Mouse (Mus musculus) hindbrain, embryonic 13.5 days (tissue): ENCODE results near the gene Fosb. TPM values are rescaled to one million over a fixed set of nuclear protein-coding genes. Genes with fewer than 3 reads are reported as not detected.

Experiments used
- ATAC-seq: fragments of 200-750 bp; cut with Nextera tagmentation; 2 replicates; pipeline ENCODE4 v1.8.0; 2017; ENCODE audit warnings: moderate TSS enrichment; ENCODE audit not compliant: low FRiP score
- H3K27ac ChIP-seq: fragments of 300-500 bp; sonication (generic); 2 replicates; pipeline ENCODE4 v1.5.1; 2015; ENCODE audit warnings: inconsistent platforms, mild to moderate bottlenecking, moderate library complexity
- H3K27me3 ChIP-seq: fragments of 300-500 bp; sonication (generic); 2 replicates; pipeline ENCODE4 v1.6.1; 2015; ENCODE audit warnings: mild to moderate bottlenecking, inconsistent platforms
- H3K36me3 ChIP-seq: fragments of 300-500 bp; sonication (generic); 2 replicates; pipeline ENCODE4 v1.6.1; 2015; ENCODE audit warnings: mild to moderate bottlenecking, inconsistent platforms
- H3K4me1 ChIP-seq: fragments of 300-500 bp; sonication (generic); replicated peaks from 2 replicates; pipeline ENCODE4 v1.6.1; 2015; ENCODE audit warnings: inconsistent platforms
- H3K4me2 ChIP-seq: fragments of 300-500 bp; sonication (generic); 2 replicates; pipeline ENCODE4 v1.6.1; 2015; ENCODE audit warnings: inconsistent platforms, mild to moderate bottlenecking, moderate library complexity
- H3K4me3 ChIP-seq: fragments of 300-500 bp; sonication (generic); 2 replicates; pipeline ENCODE4 v1.5.1; 2015; ENCODE audit warnings: mild to moderate bottlenecking, inconsistent platforms
- H3K9ac ChIP-seq: fragments of 300-500 bp; sonication (generic); 2 replicates; pipeline ENCODE4 v1.6.1; 2015; ENCODE audit warnings: mild to moderate bottlenecking, inconsistent platforms
- H3K9me3 ChIP-seq: fragments of 300-500 bp; sonication (generic); 2 replicates; pipeline ENCODE4 v1.6.1; 2016; ENCODE audit warnings: inconsistent platforms
- WGBS: fragments of 180-500 bp; shearing (Covaris S2); methylation state at CpG from one replicate; pipeline ENCODE4 v1.1.7; 2015; 5-methylcytosine and 5-hydroxymethylcytosine counted together
- polyA plus RNA-seq: library from polyadenylated mRNA; unstranded; fragments of >200 nt; fragmentation: Nextera tagmentation; extraction: Ambion mirVana; gene quantifications from 2 replicates; pipeline ENCODE4 v1.2.1, GENCODE M21; 2015

Gene Fosb
- polyA plus RNA-seq, 1 experiment from 2014 or later = 0.08 TPM

GRCm38 (mm10) chr7:19327128-19327527, 17.3 kb upstream of the Fosb start:
- Histone ChIP-seq H3K4me2 (peak overlapping the region; percentile 68), H3K36me3 (no peaks in the 10 kb centered on the region), H3K9ac (peak overlapping the region; percentile 63), H3K4me3 (peak overlapping the region; percentile 41), H3K9me3 (no peaks in the 10 kb centered on the region), H3K27me3 (0 out of 2 replicates have a peak, but pooled peaks cover 15% of the 10 kb centered on the region), H3K27ac (peak overlapping the region; percentile 60; the same call in 1 of the 2 replicates), H3K4me1 (peaks cover 18% of the 10 kb centered on the region)
- WGBS = under 1% methylated on average over 22 of the region's 22 CpGs
- peak; percentile 53 for ATAC-seq

- H3K4me3 ChIP-seq = peak overlapping the region; percentile 41
- H3K9ac ChIP-seq = peak overlapping the region; percentile 63
- no peaks in the 10 kb centered on the region for H3K9me3 ChIP-seq
- no peaks in the 10 kb centered on the region for H3K36me3 ChIP-seq
- peak; percentile 56; the same call in 1 of the 2 replicates for ATAC-seq
- peak overlapping the region; percentile 68 for H3K4me2 ChIP-seq
- H3K27ac ChIP-seq = peak overlapping the region; percentile 60
- WGBS = under 1% methylated on average over 19 of the region's 20 CpGs
- 0 out of 2 replicates have a peak, but pooled peaks cover 15% of the 10 kb centered on the region for H3K27me3 ChIP-seq
- H3K4me1 ChIP-seq = peaks cover 18% of the 10 kb centered on the region
Measured at GRCm38 (mm10) chr7:19326359-19326758, 16.5 kb upstream of the Fosb start.

GRCm38 (mm10) chr7:19325262-19326199, 15.7 kb upstream of the Fosb start:
- Histone ChIP-seq H3K9me3 (no peaks in the 10 kb centered on the region), H3K27ac (no peak overlapping the region), H3K4me2 (no peak overlapping the region; the same call in 1 of the 2 replicates), H3K4me3 (no peak overlapping the region), H3K27me3 (0 out of 2 replicates have a peak, but pooled peaks cover 15% of the 10 kb centered on the region), H3K4me1 (peaks cover 22% of the 10 kb centered on the region), H3K36me3 (no peaks in the 10 kb centered on the region), H3K9ac (no peak overlapping the region)
- no peak for ATAC-seq
- 75% methylated on average over 21 of the region's 21 CpGs for WGBS

GRCm38 (mm10) chr7:19324221-19324620, 14.4 kb upstream of the Fosb start:
- WGBS = 84% methylated on average over 11 of the region's 11 CpGs
- no peak overlapping the region for H3K9ac ChIP-seq

GRCm38 (mm10) chr7:19322489-19322888, 12.6 kb upstream of the Fosb start:
- Histone ChIP-seq H3K9me3 (no peaks in the 10 kb centered on the region), H3K4me3 (no peak overlapping the region), H3K9ac (no peak overlapping the region), H3K27ac (no peak overlapping the region), H3K4me1 (peaks cover 28% of the 10 kb centered on the region), H3K4me2 (no peak overlapping the region), H3K27me3 (peaks cover 26% of the 10 kb centered on the region), H3K36me3 (no peaks in the 10 kb centered on the region)
- 62% methylated on average over 9 of the region's 9 CpGs for WGBS
- no peak for ATAC-seq

More at GRCm38 (mm10) chr7:19324221-19324620, 14.4 kb upstream of the Fosb start:
- no peak for ATAC-seq
- H3K9me3 ChIP-seq = no peaks in the 10 kb centered on the region
- no peak overlapping the region for H3K4me2 ChIP-seq
- no peaks in the 10 kb centered on the region for H3K36me3 ChIP-seq
- H3K27me3 ChIP-seq = 0 out of 2 replicates have a peak, but pooled peaks cover 13% of the 10 kb centered on the region
- no peak overlapping the region for H3K4me3 ChIP-seq
- H3K27ac ChIP-seq = no peak overlapping the region
- H3K4me1 ChIP-seq = peaks cover 31% of the 10 kb centered on the region

- peaks cover 18% of the 10 kb centered on the region for H3K4me1 ChIP-seq
- no peak overlapping the region for H3K4me2 ChIP-seq
- H3K36me3 ChIP-seq = no peaks in the 10 kb centered on the region
- no peak for ATAC-seq
- H3K27ac ChIP-seq = no peak overlapping the region
- no peak overlapping the region for H3K9ac ChIP-seq
- H3K4me3 ChIP-seq = no peak overlapping the region
- peaks cover 29% of the 10 kb centered on the region for H3K27me3 ChIP-seq
- WGBS = 67% methylated on average over 5 of the region's 5 CpGs
- H3K9me3 ChIP-seq = no peaks in the 10 kb centered on the region
Measured at GRCm38 (mm10) chr7:19321464-19321863, 11.6 kb upstream of the Fosb start.

- H3K9me3 ChIP-seq = no peaks in the 10 kb centered on the region
- no peak for ATAC-seq
- peak overlapping the region; percentile 53 for H3K4me3 ChIP-seq
- 41% methylated on average over 7 of the region's 7 CpGs for WGBS
- peaks cover 15% of the 10 kb centered on the region for H3K4me1 ChIP-seq
- H3K9ac ChIP-seq = peak overlapping the region; percentile 62; the same call in 1 of the 2 replicates
- peaks cover 29% of the 10 kb centered on the region for H3K27me3 ChIP-seq
- no peak overlapping the region for H3K27ac ChIP-seq
- peak overlapping the region; percentile 77 for H3K4me2 ChIP-seq
- H3K36me3 ChIP-seq = no peaks in the 10 kb centered on the region
Measured at GRCm38 (mm10) chr7:19320637-19321036, 10.8 kb upstream of the Fosb start.

- Histone ChIP-seq H3K4me2 (peak overlapping the region; percentile 77), H3K4me3 (peak overlapping the region; percentile 53), H3K27ac (peak overlapping the region; percentile 55; the same call in 1 of the 2 replicates), H3K4me1 (peaks cover 15% of the 10 kb centered on the region), H3K9me3 (no peaks in the 10 kb centered on the region), H3K27me3 (peaks cover 32% of the 10 kb centered on the region), H3K36me3 (no peaks in the 10 kb centered on the region), H3K9ac (peak overlapping the region; percentile 71)
- under 1% methylated on average over 41 of the region's 41 CpGs for WGBS
- peak; percentile 95 for ATAC-seq
Measured at GRCm38 (mm10) chr7:19319906-19320305, 10.1 kb upstream of the Fosb start.

- Histone ChIP-seq H3K27ac (peak overlapping the region; percentile 55; the same call in 1 of the 2 replicates), H3K27me3 (peaks cover 35% of the 10 kb centered on the region)
Measured at GRCm38 (mm10) chr7:19319458-19319857, 9.6 kb upstream of the Fosb start.

GRCm38 (mm10) chr7:19318676-19319075, 8.8 kb upstream of the Fosb start:
- H3K27me3 ChIP-seq = peaks cover 42% of the 10 kb centered on the region
- H3K9ac ChIP-seq = no peak overlapping the region; the same call in 1 of the 2 replicates
- H3K4me3 ChIP-seq = no peak overlapping the region
- no peak for ATAC-seq
- H3K4me2 ChIP-seq = no peak overlapping the region
- no peaks in the 10 kb centered on the region for H3K9me3 ChIP-seq
- peaks cover 15% of the 10 kb centered on the region for H3K4me1 ChIP-seq
- H3K36me3 ChIP-seq = no peaks in the 10 kb centered on the region
- WGBS = 84% methylated on average over 7 of the region's 7 CpGs
- no peak overlapping the region for H3K27ac ChIP-seq

More at GRCm38 (mm10) chr7:19319458-19319857, 9.6 kb upstream of the Fosb start:
- Histone ChIP-seq H3K4me3 (peak overlapping the region; percentile 53), H3K4me1 (peaks cover 15% of the 10 kb centered on the region), H3K9me3 (no peaks in the 10 kb centered on the region), H3K4me2 (peak overlapping the region; percentile 77), H3K36me3 (no peaks in the 10 kb centered on the region), H3K9ac (peak overlapping the region; percentile 71)
- peak; percentile 77 for ATAC-seq
- WGBS = 18% methylated on average over 9 of the region's 9 CpGs

GRCm38 (mm10) chr7:19318201-19318600, 8.3 kb upstream of the Fosb start:
- H3K4me1 ChIP-seq = peaks cover 15% of the 10 kb centered on the region
- ATAC-seq = no peak
- no peak overlapping the region for H3K4me3 ChIP-seq
- no peak overlapping the region for H3K9ac ChIP-seq
- H3K4me2 ChIP-seq = no peak overlapping the region
- H3K36me3 ChIP-seq = no peaks in the 10 kb centered on the region
- H3K9me3 ChIP-seq = no peaks in the 10 kb centered on the region
- H3K27me3 ChIP-seq = peaks cover 44% of the 10 kb centered on the region
- H3K27ac ChIP-seq = no peak overlapping the region
- WGBS = 79% methylated on average over 2 of the region's 2 CpGs

- peaks cover 15% of the 10 kb centered on the region for H3K4me1 ChIP-seq
- no peaks in the 10 kb centered on the region for H3K9me3 ChIP-seq
- peaks cover 46% of the 10 kb centered on the region for H3K27me3 ChIP-seq
- 0 out of 2 replicates have a peak overlapping the region, but pooled peaks have one; percentile 8 for H3K9ac ChIP-seq
- 40% methylated on average over 14 of the region's 14 CpGs for WGBS
- H3K27ac ChIP-seq = no peak overlapping the region
- no peak overlapping the region for H3K4me3 ChIP-seq
- no peak overlapping the region for H3K4me2 ChIP-seq
- H3K36me3 ChIP-seq = no peaks in the 10 kb centered on the region
- no peak for ATAC-seq
Measured at GRCm38 (mm10) chr7:19316451-19317161, 6.8 kb upstream of the Fosb start.
